Mouse (Mus musculus): ENCODE data around the gene Gm14435. TPM values are rescaled to one million over a fixed set of nuclear protein-coding genes. Genes with fewer than 3 reads are reported as not detected.
"Not testable (repeated sequence)": the region's sequence is repeated elsewhere in the genome, so short reads cannot be mapped to it uniquely, and the experiment has no call there.

Gene Gm14435
- 10 to 100 TPM; 17.7 to 26.0 TPM for total RNA-seq (2021)

DNA sequence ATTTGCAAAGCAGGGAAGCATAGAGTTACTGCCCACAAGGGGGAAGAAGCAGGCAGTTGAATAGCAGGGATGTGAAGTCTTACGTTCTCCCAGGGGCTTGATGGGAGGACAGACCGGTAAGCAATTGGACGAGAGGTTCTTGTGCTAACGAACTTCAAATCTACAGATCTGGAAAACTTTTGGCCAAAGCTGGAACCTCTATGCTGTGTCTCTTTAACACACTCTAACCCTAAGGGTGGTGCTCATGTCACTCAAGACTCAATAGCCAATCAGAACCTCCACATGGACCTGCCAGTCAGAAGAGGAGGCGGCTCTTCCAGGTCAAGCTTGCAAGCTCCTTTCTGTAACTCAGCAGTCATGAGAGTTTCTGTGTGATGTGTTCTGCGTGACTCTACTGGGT is at the start of gene Gm14435:
Gm14435 (plus strand) TSS at position 301 of the 400 bp plus-strand sequence.
- intact Hi-C loops (cut with DNase I); DNase-seq (ENCODE audit: extremely low spot score in 1 of 2, low spot score in 2 of 2): not testable (repeated sequence)

Other genes with a start within 250 kb of the Gm14435 start
- 10 to 100 TPM in 1 of 2 experiments, 1 to 10 TPM in 1; 4.8 to 10.3 TPM for gene 2210418O10Rik, start 197.0 kb upstream of the Gm14435 start, total RNA-seq (2021)
- gene Gm11009, start 104.1 kb upstream of the Gm14435 start, total RNA-seq (2021): not detected
- not detected for gene Gm14434, start 63.2 kb downstream of the Gm14435 start, total RNA-seq (2021)
- gene Zfp967, start 97.5 kb downstream of the Gm14435 start, total RNA-seq (2021): not detected
- gene Gm14308, start 212.8 kb downstream of the Gm14435 start, total RNA-seq (2021): 1 to 10 TPM; 3.2 to 4.0 TPM
- 10 to 100 TPM; 12.7 to 12.9 TPM for gene Zfp973, start 246.9 kb downstream of the Gm14435 start, total RNA-seq (2021)